ENCODE assay signal across 14 mouse cellular contexts in genomic region chr16:55971735-55972615, GRCm38 (mm10). TPM values are rescaled to one million over a fixed set of nuclear protein-coding genes. Genes with fewer than 3 reads are reported as not detected.
DNase-seq lines count a peak whose midpoint lies in the region; ATAC-seq and TF ChIP-seq lines count a peak whose summit lies in the region.
"Had no signal": no experiment of that assay in that cellular context is flagged by ENCODE, and none has a peak within 500 bp of the region (broad histone marks: within the 10 kb centered on the region; RNA-seq: fewer than 3 reads in every experiment).

No protein-coding gene starts in this region.

- no peak for TF ChIP-seq EP300 in CH12.LX (IDR thresholded peaks at IDR 0.05; ENCODE audit: low read length)

- ATAC-seq in liver, embryonic 11.5 days (replicated peaks; ENCODE audit: low FRiP score), result no peak
- ATAC-seq in activated CD4-positive, CD25-positive, alpha-beta regulatory T cell, adult 4 months, result no peak

- H3K4me2 ChIP-seq in liver, embryonic 11.5 days, result peak overlapping the region; percentile 65
- H3K4me2 ChIP-seq in CH12.LX (ENCODE audit: insufficient read depth, low read depth, poor library complexity, severe bottlenecking) (peak overlapping the region; percentile 53), myocyte (ENCODE audit: low read depth) (peak overlapping the region; percentile 77)

- TF ChIP-seq POLR2A in CH12.LX (IDR thresholded peaks at IDR 0.05; ENCODE audit: low read depth, low read length) (peak; percentile 8; the same call in 1 of the 2 replicates), myocyte (IDR thresholded peaks at IDR 0.05; ENCODE audit: insufficient read length, low read depth) (no peak)
- no peak for TF ChIP-seq POLR2A in brain, embryonic 14.5 days (IDR thresholded peaks at IDR 0.05; ENCODE audit: borderline replicate concordance, extremely low read depth, insufficient read depth, insufficient read length, poor library complexity, severe bottlenecking)

- H3K9ac ChIP-seq in liver, embryonic 11.5 days (ENCODE audit: low read depth, low read length), result no peak overlapping the region
- H3K9ac ChIP-seq in CH12.LX (ENCODE audit: insufficient read depth, low read depth), result peak overlapping the region; percentile 40
- H3K9ac ChIP-seq: limb, embryonic 12.5 days had no signal

- no peak for DNase-seq in liver, embryonic 11.5 days (ENCODE audit: low spot score)
- DNase-seq in liver, result no peak
- peak; percentile 58 for DNase-seq in CH12.LX (ENCODE audit: extremely low read depth)
- peak; percentile 4 for DNase-seq in brain, embryonic 14.5 days (ENCODE audit: low read depth)
- DNase-seq in testis, postnatal 14 days (ENCODE audit: low spot score), result no peak
- DNase-seq in right cerebral cortex, adult 2 months (ENCODE audit: low spot score in 2 of 2), result no peak
- DNase-seq: cerebellum, adult 8-10 months; heart, adult 18-20 months; kidney, adult 11 months had no signal

- TF ChIP-seq CTCF in CH12.LX (conservative IDR thresholded peaks at IDR 0.05 in 1 of 2, IDR thresholded peaks at IDR 0.05 in 1 of 2; ENCODE audit: low read depth in 2 of 2, low read length in 2 of 2), result peak in 1 of 2 experiments; percentile 48; a peak in 2 of 4 replicates
- no peak for TF ChIP-seq CTCF in brain, embryonic 14.5 days (IDR thresholded peaks at IDR 0.05; ENCODE audit: borderline replicate concordance, extremely low read depth, insufficient read depth, insufficient read length)

- H3K79me2 ChIP-seq in CH12.LX (replicated peaks; ENCODE audit: control insufficient read depth, extremely low read depth, insufficient read depth, poor library complexity, severe bottlenecking), result peaks cover 84% of the 10 kb centered on the region
- peaks cover 62% of the 10 kb centered on the region for H3K79me2 ChIP-seq in myocyte (ENCODE audit: control insufficient read depth, insufficient read depth)

- H3ac ChIP-seq in myocyte (ENCODE audit: control insufficient read depth, insufficient read length), result no peak overlapping the region

- in situ Hi-C loops in CH12.LX (cut with MboI; ENCODE audit: low pct_ligation_motif_present, low pct_unique_long_range_greater_than_20kb, low sequenced_read_pairs), result loop anchor here (10.0 kb wide), 1 partner anchor 93 kb away; no protein-coding TSS in a partner anchor

- peak overlapping the region; percentile 49 for H3K27ac ChIP-seq in liver, embryonic 11.5 days (ENCODE audit: low read depth, low read length)
- H3K27ac ChIP-seq in CH12.LX (ENCODE audit: insufficient read depth, low read depth), result peak overlapping the region; percentile 77

- H3K9me3 ChIP-seq in liver, embryonic 11.5 days (ENCODE audit: control insufficient read depth, low read length), result no peaks in the 10 kb centered on the region
- H3K9me3 ChIP-seq in CH12.LX (replicated peaks; ENCODE audit: low read length), result no peaks in the 10 kb centered on the region
- H3K9me3 ChIP-seq: hindbrain, embryonic 13.5 days; limb, embryonic 12.5 days; midbrain, embryonic 10.5 days had no signal

- no peaks in the 10 kb centered on the region for H3K27me3 ChIP-seq in liver, embryonic 11.5 days (replicated peaks; ENCODE audit: control insufficient read depth, insufficient read depth, low read length)
- H3K27me3 ChIP-seq in CH12.LX (replicated peaks), result no peaks in the 10 kb centered on the region
- no peaks in the 10 kb centered on the region for H3K27me3 ChIP-seq in myocyte (ENCODE audit: control insufficient read depth, insufficient read depth, insufficient read length)
- H3K27me3 ChIP-seq: hindbrain, embryonic 13.5 days; limb, embryonic 12.5 days had no signal

- TF ChIP-seq RAD21 in CH12.LX (IDR thresholded peaks at IDR 0.05; ENCODE audit: low read depth, low read length), result no peak

- peaks cover 34% of the 10 kb centered on the region for H3K4me1 ChIP-seq in liver, embryonic 11.5 days (replicated peaks; ENCODE audit: control insufficient read depth, insufficient read depth, low read length)
- peaks cover 3 to 57% of the 10 kb centered on the region in 2 experiments for H3K4me1 ChIP-seq in CH12.LX (ENCODE audit: control insufficient read depth in 1 of 2, insufficient read depth in 2 of 2)

- WGBS in liver, embryonic 11.5 days, result 69% methylated on average over 6 of the region's 6 CpGs

- H3K4me3 ChIP-seq in liver, embryonic 11.5 days (ENCODE audit: low read depth, low read length), result no peak overlapping the region
- no peak overlapping the region for H3K4me3 ChIP-seq in CH12.LX (replicated peaks in 1 of 3; ENCODE audit: low read depth in 2 of 3, low read length in 2 of 3, poor library complexity in 1 of 3)
- H3K4me3 ChIP-seq in myocyte, result no peak overlapping the region

- H3K36me3 ChIP-seq in liver, embryonic 11.5 days (ENCODE audit: control insufficient read depth, insufficient read depth, low read length), result peaks cover 29% of the 10 kb centered on the region
- H3K36me3 ChIP-seq in CH12.LX (replicated peaks in 1 of 2; ENCODE audit: control insufficient read depth in 1 of 2, insufficient read depth in 1 of 2, low read length in 1 of 2), result peaks cover 30 to 61% of the 10 kb centered on the region in 2 experiments
- H3K36me3 ChIP-seq in myocyte (ENCODE audit: control insufficient read depth, insufficient read depth), result peaks cover 34% of the 10 kb centered on the region

- dilution Hi-C loops in CH12.LX (cut with MboI; ENCODE audit: extremely low pct_ligation_motif_present, extremely low pct_unique_long_range_greater_than_20kb, low sequenced_read_pairs), result no loop called here

TF ChIP-seq in CH12.LX, 34 proteins besides CTCF, POLR2A, EP300 and RAD21 (continues in another document):
- TF ChIP-seq PAX5 (IDR thresholded peaks at IDR 0.05; ENCODE audit: low read length) (no peak), ZC3H11A (IDR thresholded peaks at IDR 0.05; ENCODE audit: low read depth, low read length) (no peak), IRF4 (IDR thresholded peaks at IDR 0.05; ENCODE audit: low read depth, low read length) (no peak), MAX (IDR thresholded peaks at IDR 0.05; ENCODE audit: low read length) (peak; percentile 36; the same call in 1 of the 2 replicates), ZMIZ1 (IDR thresholded peaks at IDR 0.05; ENCODE audit: low read depth, low read length) (peak; percentile 38; the same call in 1 of the 2 replicates), RCOR1 (conservative IDR thresholded peaks at IDR 0.05; ENCODE audit: low read depth, low read length) (no peak), MAZ (IDR thresholded peaks at IDR 0.05; ENCODE audit: low read depth, low read length) (no peak), MXI1 (IDR thresholded peaks at IDR 0.05; ENCODE audit: low read depth, low read length) (no peak; the same call in 1 of the 2 replicates), E2F4 (IDR thresholded peaks at IDR 0.05; ENCODE audit: insufficient replicate concordance, low read depth, low read length) (0 out of 2 replicates have a peak, but pooled peaks have one; percentile 19)

TF ChIP-seq in myocyte, 11 proteins besides CTCF, POLR2A, EP300 and RAD21:
- TF ChIP-seq MAX (IDR thresholded peaks at IDR 0.05; ENCODE audit: low read depth) (peak; percentile 40), TCF12 (IDR thresholded peaks at IDR 0.05; ENCODE audit: insufficient read depth, poor library complexity, severe bottlenecking) (no peak), MYOG (IDR thresholded peaks at IDR 0.05; ENCODE audit: control insufficient read depth in 1 of 3, insufficient read depth in 1 of 3, insufficient read length in 2 of 3, low read depth in 2 of 3) (peak in 1 of 3 experiments; percentile 21), USF1 (IDR thresholded peaks at IDR 0.05; ENCODE audit: low read depth) (no peak), CEBPB (IDR thresholded peaks at IDR 0.05; ENCODE audit: insufficient read depth, poor library complexity, severe bottlenecking) (0 out of 2 replicates have a peak, but pooled peaks have one; percentile 21)

RNA-seq across cellular contexts. Expression of gene Zbtb11, which starts 1.7 kb away (rescaled TPM):
- polyA plus RNA-seq in liver, embryonic 11.5 days (2014; fragmentation: Nextera tagmentation; extraction: Ambion mirVana), result 21.7 and 23.5 TPM in 2 replicates
- total RNA-seq in CH12.LX (2012; rRNA removed), result 21.4 and 25.6 TPM in 2 replicates
- total RNA-seq in CH12.LX (2014; rRNA removed), result 33.0 and 35.5 TPM in 2 replicates
- polyA plus RNA-seq in CH12.LX (2012; ENCODE audit: insufficient read length, low read depth), result 17.7 and 19.8 TPM in 2 replicates
- 11.3 and 15.1 TPM in 2 replicates for polyA plus RNA-seq in brain, embryonic 14.5 days (2012; rRNA removed)
- 5.1 TPM for polyA plus RNA-seq in myocyte (2012; fragmentation: generic; extraction: Trizol)
- 10 to 100 TPM; 23.9 to 26.0 TPM for polyA plus RNA-seq in activated CD4-positive, CD25-positive, alpha-beta regulatory T cell, adult 4 months (2017; shearing (Covaris generic))

RNA-seq across cellular contexts. Expression of gene Rpl24, which starts 5.9 kb away (rescaled TPM):
- 847 and 912 TPM in 2 replicates for polyA plus RNA-seq in liver, embryonic 11.5 days (2014; fragmentation: Nextera tagmentation; extraction: Ambion mirVana)
- total RNA-seq in CH12.LX (2012; rRNA removed), result 2,337 and 2,579 TPM in 2 replicates
- 2,739 and 3,070 TPM in 2 replicates for total RNA-seq in CH12.LX (2014; rRNA removed)
- 96.4 and 348 TPM in 2 replicates for polyA plus RNA-seq in CH12.LX (2012; ENCODE audit: insufficient read length, low read depth)
- polyA plus RNA-seq in brain, embryonic 14.5 days (2012; rRNA removed), result 499 and 561 TPM in 2 replicates
- 1,858 TPM for polyA plus RNA-seq in myocyte (2012; fragmentation: generic; extraction: Trizol)
- polyA plus RNA-seq in activated CD4-positive, CD25-positive, alpha-beta regulatory T cell, adult 4 months (2017; shearing (Covaris generic)), result 1,000 to 10,000 TPM; 1,908 to 2,087 TPM

RNA-seq across cellular contexts. Expression of gene Cep97, which starts 37.3 kb away (rescaled TPM):
- polyA plus RNA-seq in liver, embryonic 11.5 days (2014; fragmentation: Nextera tagmentation; extraction: Ambion mirVana), result 8.9 and 9.3 TPM in 2 replicates
- total RNA-seq in CH12.LX (2012; rRNA removed) (24.9 and 26.9 TPM in 2 replicates), CH12.LX (2014; rRNA removed) (27.5 and 28.2 TPM in 2 replicates)
- polyA plus RNA-seq in CH12.LX (2012; ENCODE audit: insufficient read length, low read depth) (16.9 and 19.2 TPM in 2 replicates), myocyte (2012; fragmentation: generic; extraction: Trizol) (4.6 TPM)
- polyA plus RNA-seq in brain, embryonic 14.5 days (2012; rRNA removed), result 7.5 and 11.5 TPM in 2 replicates
- polyA plus RNA-seq in activated CD4-positive, CD25-positive, alpha-beta regulatory T cell, adult 4 months (2017; shearing (Covaris generic)), result 10 to 100 TPM; 22.8 to 28.3 TPM

RNA-seq across cellular contexts. Expression of gene Pcnp, which starts 57.6 kb away (rescaled TPM):
- 195 and 210 TPM in 2 replicates for polyA plus RNA-seq in liver, embryonic 11.5 days (2014; fragmentation: Nextera tagmentation; extraction: Ambion mirVana)
- total RNA-seq in CH12.LX (2012; rRNA removed), result 67.4 and 79.5 TPM in 2 replicates
- 177 and 208 TPM in 2 replicates for total RNA-seq in CH12.LX (2014; rRNA removed)
- polyA plus RNA-seq in CH12.LX (2012; ENCODE audit: insufficient read length, low read depth), result 137 and 154 TPM in 2 replicates
- 73.9 and 88.9 TPM in 2 replicates for polyA plus RNA-seq in brain, embryonic 14.5 days (2012; rRNA removed)
- 39.1 TPM for polyA plus RNA-seq in myocyte (2012; fragmentation: generic; extraction: Trizol)
- polyA plus RNA-seq in activated CD4-positive, CD25-positive, alpha-beta regulatory T cell, adult 4 months (2017; shearing (Covaris generic)), result 100 to 1,000 TPM; 227 to 239 TPM

Comparison
In these comparisons a context has a peak if more than half of its experiments do, and no peak if none do; other contexts are left out.
1. DNase-seq: peak in CH12.LX (single experiment) and brain, embryonic 14.5 days (single experiment); none in liver, embryonic 11.5 days (single experiment), liver (single experiment), testis, postnatal 14 days (single experiment) and right cerebral cortex, adult 2 months (0 of 2).
2. Peak in every context shown above with its lines, with median percentiles within 50 percentile points of each other: H3K4me2 ChIP-seq.